Mouse (Mus musculus): ENCODE measurements around the gene Olfr1507.

The Olfr1507 gene

GRCm38 (mm10) chr14:52495516-52495915, at the start of gene Olfr1507:
Gene Olfr1507 (minus strand): TSS chr14:52495749.
- DNase-seq, result no peak

GRCm38 (mm10) chr14:52533336-52533735, 37.8 kb upstream of the Olfr1507 start:
- no peak for DNase-seq

GRCm38 (mm10) chr14:52524952-52525351, 29.4 kb upstream of the Olfr1507 start:
- DNase-seq, result no peak

- DNase-seq, result no peak
Observed at GRCm38 (mm10) chr14:52467395-52467794, 28.2 kb downstream of the Olfr1507 start, which contains the start of gene Olfr1508. Gene Olfr1508 (minus strand): TSS chr14:52467495.

GRCm38 (mm10) chr14:52465738-52466137, 29.8 kb downstream of the Olfr1507 start:
- DNase-seq, result no peak

- DNase-seq, result no peak
Observed at GRCm38 (mm10) chr14:52461928-52462327, 33.6 kb downstream of the Olfr1507 start.

GRCm38 (mm10) chr14:52451138-52451537, 44.4 kb downstream of the Olfr1507 start:
- peak; percentile 18 to 24 for DNase-seq

GRCm38 (mm10) chr14:52442690-52443089, 52.9 kb downstream of the Olfr1507 start, which contains the start of gene Olfr1509:
Gene Olfr1509 (plus strand): TSS chr14:52442990.
- no peak for DNase-seq
